Mouse (Mus musculus) E14TG2a.4 (cell line): ENCODE data around the gene Exosc8.

Experiments used
- H3K27me3 ChIP-seq: 2 replicates; pipeline ENCODE4 v1.6.1; 2014; ENCODE audit warnings: low read length, control low read depth; ENCODE audit not compliant: insufficient read depth
- H3K36me3 ChIP-seq: 2 replicates; pipeline ENCODE4 v1.6.1; 2014; ENCODE audit warnings: low read length, control low read depth; ENCODE audit not compliant: insufficient read depth
- H3K4me1 ChIP-seq: replicated peaks from 2 replicates; pipeline ENCODE4 v1.6.1; 2014; ENCODE audit warnings: low read depth, low read length, control low read depth
- H3K4me3 ChIP-seq: replicated peaks from 2 replicates; pipeline ENCODE4 v1.5.1; 2014; ENCODE audit warnings: mild to moderate bottlenecking, low read length
- H3K9me3 ChIP-seq: 2 replicates; pipeline ENCODE4 v1.6.1; 2014; ENCODE audit warnings: low read length, control low read depth
- CTCF ChIP-seq: conservative IDR thresholded peaks from 2 replicates; pipeline ENCODE4 v1.5.1; 2014; ENCODE audit warnings: low read length
- NANOG ChIP-seq: IDR thresholded peaks from 2 replicates; pipeline ENCODE4 v1.6.1; 2014; ENCODE audit warnings: borderline replicate concordance, low read length, mixed read lengths
- POU5F1 ChIP-seq: IDR thresholded peaks from 2 replicates; pipeline ENCODE4 v1.6.1; 2014; ENCODE audit warnings: low read length, borderline replicate concordance

Gene Exosc8

GRCm38 (mm10) chr3:54699759-54700301, 35.4 kb downstream of the Exosc8 start:
- no peak for TF ChIP-seq POU5F1
- no peak for TF ChIP-seq CTCF
- no peak for TF ChIP-seq NANOG
- Histone ChIP-seq H3K4me1 (peaks cover 15% of the 10 kb centered on the region), H3K4me3 (no peak overlapping the region), H3K36me3 (peaks cover 93% of the 10 kb centered on the region), H3K9me3 (no peaks in the 10 kb centered on the region), H3K27me3 (no peaks in the 10 kb centered on the region)

GRCm38 (mm10) chr3:54693056-54693415, 42.2 kb downstream of the Exosc8 start:
- peaks cover 27% of the 10 kb centered on the region for H3K4me1 ChIP-seq
- no peaks in the 10 kb centered on the region for H3K27me3 ChIP-seq
- peak overlapping the region; percentile 91 for H3K4me3 ChIP-seq
- TF ChIP-seq NANOG = no peak
- no peak for TF ChIP-seq CTCF
- no peak for TF ChIP-seq POU5F1
- H3K9me3 ChIP-seq = no peaks in the 10 kb centered on the region
- H3K36me3 ChIP-seq = peaks cover 38% of the 10 kb centered on the region

DNA sequence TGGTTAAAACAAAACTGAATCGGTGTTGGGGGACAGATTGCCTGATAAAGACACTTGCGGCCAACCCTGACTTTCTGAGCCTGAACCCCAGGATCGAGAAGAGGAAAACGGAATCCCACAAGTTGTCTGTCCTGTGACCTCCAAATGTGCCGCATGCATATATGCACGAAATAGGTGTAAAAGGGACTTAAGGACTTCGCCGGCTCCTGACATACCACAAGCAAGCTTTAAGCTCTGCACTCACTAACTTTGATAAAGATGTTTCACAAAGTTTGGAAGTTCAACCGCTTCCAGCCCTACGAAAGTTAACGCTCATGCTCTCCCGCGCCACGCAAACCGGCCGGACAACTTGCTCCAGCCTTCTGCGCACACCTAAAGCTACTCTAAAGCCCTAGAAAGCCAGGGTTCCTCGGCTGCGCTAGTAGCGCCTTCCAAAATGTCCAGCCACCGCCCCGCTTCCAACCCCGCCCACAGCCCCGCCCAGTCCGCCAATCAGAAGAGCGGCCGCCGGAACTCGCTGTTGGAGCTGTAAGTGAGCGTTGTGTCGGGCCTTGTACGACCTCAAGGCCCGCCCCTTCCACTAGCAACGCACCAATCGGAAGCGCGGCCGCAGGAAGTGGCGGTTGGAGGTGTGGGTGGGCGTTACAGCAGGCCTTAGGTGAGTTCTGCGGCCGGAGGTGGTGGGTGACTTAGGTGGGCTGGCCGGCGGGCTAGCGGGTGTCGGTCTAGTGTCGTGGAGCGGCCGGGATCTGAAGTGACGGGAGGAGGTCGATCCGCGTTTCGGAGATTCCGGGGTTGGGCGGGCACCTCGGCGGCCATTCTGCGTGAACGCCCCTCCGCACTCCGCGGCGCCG, 42.8 kb downstream of the Exosc8 start, which contains the start of gene Supt20:
Supt20 (plus strand) TSS at position 606 of the 854 bp plus-strand sequence.
- H3K36me3 ChIP-seq = peaks cover 32% of the 10 kb centered on the region
- H3K27me3 ChIP-seq = no peaks in the 10 kb centered on the region
- TF ChIP-seq POU5F1 = peak; percentile 57; the same call in 1 of the 2 replicates
- TF ChIP-seq NANOG = no peak
- no peak for TF ChIP-seq CTCF
- H3K4me3 ChIP-seq = peak within 1 kb of the TSS; percentile 91
- H3K9me3 ChIP-seq = no peaks in the 10 kb centered on the region
- H3K4me1 ChIP-seq = peaks cover 27% of the 10 kb centered on the region

DNA sequence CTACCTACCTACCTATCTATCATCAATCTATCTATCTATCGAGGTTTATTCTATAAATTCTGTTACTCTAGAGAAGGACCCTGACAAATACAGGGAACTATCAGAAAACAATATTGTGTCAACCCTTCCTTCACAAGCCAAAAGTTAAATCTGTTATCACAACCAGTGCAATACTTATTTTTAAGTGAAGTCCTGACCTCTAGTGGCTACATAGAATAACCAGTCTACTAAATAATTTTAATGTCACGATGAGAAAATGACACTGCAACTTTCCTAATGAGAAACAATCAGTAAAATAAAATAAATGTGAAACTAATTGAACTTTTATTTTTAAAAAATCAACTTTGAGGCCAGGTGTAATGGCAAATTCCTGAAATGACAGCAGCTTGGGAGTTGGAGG, 46.1 kb downstream of the Exosc8 start:
- TF ChIP-seq NANOG (no peak), CTCF (peak; percentile 12; the same call in 1 of the 2 replicates), POU5F1 (no peak)
- Histone ChIP-seq H3K36me3 (no peaks in the 10 kb centered on the region), H3K4me1 (peaks cover 5% of the 10 kb centered on the region), H3K4me3 (no peak overlapping the region), H3K27me3 (no peaks in the 10 kb centered on the region), H3K9me3 (no peaks in the 10 kb centered on the region)

- Histone ChIP-seq H3K36me3 (no peaks in the 10 kb centered on the region), H3K27me3 (no peaks in the 10 kb centered on the region), H3K4me3 (no peak overlapping the region), H3K4me1 (peaks cover 5% of the 10 kb centered on the region), H3K9me3 (no peaks in the 10 kb centered on the region)
- no peak for TF ChIP-seq NANOG
- no peak for TF ChIP-seq CTCF
Measured at GRCm38 (mm10) chr3:54687245-54687644, 47.9 kb downstream of the Exosc8 start.

GRCm38 (mm10) chr3:54685202-54685601, 50.0 kb downstream of the Exosc8 start:
- Histone ChIP-seq H3K9me3 (no peaks in the 10 kb centered on the region), H3K36me3 (no peaks in the 10 kb centered on the region), H3K4me1 (no peaks in the 10 kb centered on the region), H3K4me3 (no peak overlapping the region), H3K27me3 (no peaks in the 10 kb centered on the region)
- TF ChIP-seq CTCF (no peak), POU5F1 (no peak), NANOG (no peak)

DNA sequence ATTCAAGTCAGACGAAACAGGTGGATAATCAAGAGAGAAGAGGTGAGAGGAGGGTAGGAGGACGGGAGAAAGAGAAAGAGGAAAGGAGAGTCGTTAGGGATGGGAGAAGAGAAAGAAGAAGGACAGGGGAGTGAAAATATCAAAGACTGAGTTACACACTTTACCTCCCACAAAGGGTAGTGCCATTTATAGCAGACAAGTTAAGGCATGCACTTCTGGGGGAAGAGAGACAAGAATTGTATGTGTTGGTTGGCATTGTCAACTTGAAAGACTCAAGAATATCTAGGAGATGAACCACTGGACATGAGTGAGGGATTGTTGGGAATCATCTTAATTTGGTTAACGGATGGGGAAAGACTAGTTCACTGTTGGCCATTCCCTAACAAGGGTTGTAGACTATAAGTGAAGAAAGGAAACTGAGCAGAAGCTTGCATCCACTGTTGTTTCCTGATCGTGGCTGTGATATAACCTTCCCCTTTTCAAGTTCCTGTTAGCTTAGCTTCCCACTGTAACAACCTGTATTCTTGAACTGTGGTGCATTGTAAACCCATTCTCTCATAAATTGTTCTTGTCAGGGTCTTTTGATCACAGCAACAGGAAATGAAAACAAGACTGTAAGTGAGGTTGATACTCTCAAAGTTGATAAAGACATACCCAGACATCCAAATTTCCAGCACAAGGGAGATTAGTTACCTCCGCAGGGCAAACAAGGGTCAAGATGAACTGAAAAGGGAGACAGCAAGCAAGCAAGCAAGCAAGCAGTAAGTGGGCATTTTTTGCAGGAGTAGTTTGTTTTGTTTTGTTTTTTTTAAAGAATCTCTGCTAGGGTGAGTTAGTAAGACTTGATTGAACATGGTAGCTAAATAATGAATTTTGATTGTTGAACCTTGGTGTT, 53.6 kb downstream of the Exosc8 start:
- H3K27me3 ChIP-seq = 0 out of 2 replicates have a peak, but pooled peaks cover 3% of the 10 kb centered on the region
- no peak for TF ChIP-seq NANOG
- H3K9me3 ChIP-seq = no peaks in the 10 kb centered on the region

More for the DNA sequence above, 53.6 kb downstream of the Exosc8 start:
- Histone ChIP-seq H3K36me3 (no peaks in the 10 kb centered on the region), H3K4me1 (no peaks in the 10 kb centered on the region), H3K4me3 (no peak overlapping the region)
